Mouse (Mus musculus): ENCODE measurements around the gene Alpl. TPM values are rescaled to one million over a fixed set of nuclear protein-coding genes. Genes with fewer than 3 reads are reported as not detected.

The Alpl gene
- total RNA-seq, 1 experiment from 2014 or later: 16.5 TPM

DNA sequence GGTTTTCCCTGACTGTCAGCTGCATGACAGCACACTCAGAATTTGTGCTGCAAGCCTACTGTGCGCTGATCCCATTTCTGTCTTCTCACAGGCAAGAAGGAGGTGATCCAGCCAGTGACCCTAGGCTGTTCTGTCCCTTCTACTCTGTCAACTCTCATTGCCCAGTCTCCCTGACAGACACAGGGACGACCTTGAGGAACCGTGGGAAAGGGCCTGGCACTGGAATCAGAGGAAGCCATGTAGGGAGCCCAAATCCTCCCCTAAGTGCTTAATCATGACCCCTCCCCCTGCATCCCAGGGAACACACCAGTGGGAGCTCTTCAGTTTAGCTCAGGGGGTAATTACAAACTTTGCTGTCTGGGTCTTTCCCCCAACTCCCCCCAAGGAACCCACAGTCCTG is 58.4 kb downstream of the Alpl start:
- peak; percentile 48 for DNase-seq

DNA sequence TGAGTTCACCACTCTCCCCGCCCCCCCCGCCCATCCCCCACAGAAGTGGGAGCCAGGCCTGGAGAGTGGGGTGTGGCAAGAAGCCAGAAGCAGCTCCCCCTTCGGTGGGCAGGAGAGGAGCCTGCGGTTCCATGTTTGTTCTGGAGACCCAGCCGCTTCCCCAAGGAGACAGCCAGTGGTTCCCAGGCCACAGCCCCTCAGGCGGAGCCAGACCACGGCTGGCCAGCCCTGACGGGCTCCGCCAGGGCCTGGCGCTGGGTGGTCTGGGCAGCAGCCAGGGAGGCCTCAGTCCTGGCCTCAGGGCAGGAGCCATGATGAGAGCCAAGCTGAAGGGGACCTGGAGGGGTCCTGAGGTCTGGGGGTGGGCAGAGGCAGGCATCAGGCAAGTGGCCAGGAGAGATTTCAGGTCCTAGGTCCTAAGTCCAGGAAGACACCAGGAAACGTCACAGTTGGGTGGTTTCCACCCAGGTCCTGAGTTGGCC is 59.9 kb downstream of the Alpl start:
- no peak for DNase-seq

DNA sequence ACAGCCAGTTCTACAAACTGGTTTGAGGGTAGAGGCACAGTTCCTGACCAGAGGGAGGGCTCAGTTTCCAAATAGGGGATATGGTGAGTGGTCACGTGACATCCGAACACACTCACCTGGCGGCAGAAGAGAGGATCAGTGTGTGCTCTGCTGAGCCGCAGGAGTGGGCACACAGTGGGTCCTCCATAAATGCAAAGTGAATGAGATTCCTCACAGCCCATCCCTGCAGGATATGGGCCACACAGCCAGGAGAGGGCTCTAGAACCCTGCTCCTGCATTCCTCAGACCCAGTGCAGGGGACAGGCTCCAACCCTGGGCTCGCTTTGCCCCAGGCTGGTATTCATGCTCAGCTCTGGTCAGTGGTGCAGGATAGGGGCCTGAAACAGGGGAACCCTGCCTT is 62.7 kb downstream of the Alpl start:
- DNase-seq: no peak

DNA sequence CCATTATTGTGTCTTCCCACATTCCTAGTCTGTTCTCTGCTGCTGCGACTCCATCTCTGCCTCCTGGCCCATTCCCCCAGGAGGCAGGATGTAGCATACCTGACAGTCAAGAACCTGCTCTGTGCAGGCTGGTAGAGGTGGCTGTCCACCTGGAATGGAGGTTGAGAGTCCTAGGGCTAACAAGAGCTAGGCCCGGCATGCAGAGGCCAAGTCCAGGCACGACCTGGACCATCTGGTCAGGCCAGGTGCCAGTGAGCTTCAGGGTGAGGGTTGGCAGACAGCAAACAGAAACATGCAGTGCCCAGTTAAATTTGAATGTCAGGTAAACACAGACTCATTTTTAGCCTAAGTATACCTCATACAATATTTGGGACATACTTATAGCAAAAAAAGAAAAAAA is 63.2 kb downstream of the Alpl start:
- no peak for DNase-seq

DNA sequence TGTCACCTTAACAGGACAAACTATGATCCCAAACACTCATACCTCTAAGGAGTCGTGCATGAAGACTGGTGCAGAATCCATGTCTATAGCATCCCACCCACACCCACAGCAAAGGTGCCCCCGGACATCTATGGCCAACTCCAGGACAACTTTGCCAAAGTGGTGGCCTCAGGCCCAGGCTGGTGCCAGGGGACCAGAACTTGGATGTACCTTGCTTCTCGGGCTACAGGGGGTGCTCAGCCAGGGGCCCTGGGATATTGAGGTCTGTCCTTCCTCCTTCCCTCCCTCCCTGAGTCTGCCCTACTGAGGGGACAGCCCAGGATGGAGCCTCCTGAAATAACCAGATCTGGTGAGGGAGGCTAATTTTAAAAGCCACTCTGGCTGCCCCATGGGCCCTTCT is 63.8 kb downstream of the Alpl start:
- no peak for DNase-seq

DNA sequence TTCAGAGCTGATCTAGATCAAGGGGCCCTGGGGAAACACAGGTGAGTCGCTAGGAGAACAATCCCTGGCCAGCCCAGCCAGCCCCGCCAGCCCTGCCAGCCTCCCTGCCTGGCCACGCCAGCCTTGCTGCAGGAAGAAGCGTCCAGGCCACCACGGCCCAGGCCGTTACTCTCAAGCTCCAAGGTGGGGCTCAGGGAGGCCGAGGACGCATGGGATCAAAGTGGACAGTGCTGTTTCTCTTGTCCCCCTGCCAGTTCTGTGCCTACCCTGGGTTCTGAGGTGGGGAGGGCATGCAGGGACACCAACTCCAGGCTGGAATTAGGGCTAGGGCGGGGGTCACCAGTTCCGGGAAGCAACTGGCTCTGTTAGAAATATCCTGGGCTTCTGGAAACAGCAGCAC is 64.3 kb downstream of the Alpl start:
- DNase-seq: no peak

DNA sequence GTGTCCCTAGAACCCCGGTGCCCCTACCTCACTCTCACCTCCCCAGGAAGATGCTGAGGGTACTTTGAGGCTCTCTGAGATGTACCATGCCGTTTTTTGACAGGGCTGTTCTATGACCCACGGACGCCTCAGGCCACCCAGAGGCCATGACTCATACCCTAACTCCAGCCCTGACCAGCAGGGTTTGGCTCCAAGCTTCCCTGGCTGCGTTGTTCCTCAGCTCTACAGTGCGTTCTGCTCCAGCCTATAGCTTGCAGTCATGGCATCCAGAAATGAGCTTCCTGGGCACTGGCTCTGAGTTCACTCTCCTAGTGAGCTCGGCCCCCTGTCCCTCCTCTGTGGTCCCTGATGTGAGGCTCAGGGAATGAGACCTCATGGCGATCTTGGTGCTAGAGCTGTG is 65.4 kb downstream of the Alpl start:
- peak; percentile 57 for DNase-seq

DNA sequence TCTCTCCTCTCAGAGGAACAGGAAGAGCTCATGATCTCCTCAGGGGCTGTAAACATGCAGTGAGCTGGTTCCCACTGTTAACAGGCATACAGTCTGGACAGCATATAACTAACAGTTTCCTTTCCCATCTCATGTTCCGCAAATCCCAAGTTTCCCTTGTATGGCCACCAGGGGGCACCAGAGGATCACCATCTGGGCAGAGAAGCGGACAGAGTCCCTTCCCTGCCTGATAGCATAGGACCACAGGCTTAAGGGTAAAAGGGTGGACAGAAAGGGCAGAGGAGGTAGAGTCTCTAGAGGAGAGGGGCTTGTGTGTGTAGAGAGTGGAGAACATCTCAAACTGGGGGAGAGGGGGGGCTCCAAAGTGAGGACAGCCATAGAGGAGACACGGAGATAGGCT is 66.0 kb downstream of the Alpl start:
- DNase-seq: peak; percentile 95

DNA sequence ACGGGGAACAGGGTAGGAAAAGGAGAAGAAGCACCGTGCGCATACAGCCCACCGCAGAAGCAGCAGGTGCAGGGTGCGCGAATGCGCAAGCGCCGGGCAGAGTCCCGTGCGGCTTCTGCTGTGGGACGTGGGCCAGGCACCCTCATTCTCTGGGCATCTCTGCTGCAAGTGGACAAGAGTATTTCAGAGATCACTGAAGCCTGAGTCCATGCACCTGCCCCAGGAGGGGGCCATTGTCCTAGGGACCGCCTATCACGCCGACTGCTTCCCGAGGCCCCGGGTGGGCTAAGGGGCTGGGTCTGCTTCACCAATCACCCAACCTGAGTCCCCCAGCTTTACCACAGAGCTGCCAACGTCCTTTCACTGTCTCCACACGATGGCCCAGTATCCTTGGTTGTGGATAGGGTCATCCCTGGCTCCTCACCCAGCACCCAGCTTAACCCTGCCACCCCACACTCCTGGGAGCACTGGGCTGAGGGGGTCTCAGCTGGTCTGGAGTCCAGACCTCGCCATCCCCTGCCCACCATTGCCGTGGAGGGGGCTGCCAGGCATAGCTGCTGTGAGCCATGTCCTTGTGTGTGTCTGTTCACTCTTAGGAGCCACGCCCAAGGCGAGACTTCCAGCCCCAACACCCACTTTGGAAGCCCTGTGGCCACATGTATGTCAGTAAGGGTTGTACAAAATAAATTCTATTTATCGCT is 66.9 kb downstream of the Alpl start:
- DNase-seq: no peak

DNA sequence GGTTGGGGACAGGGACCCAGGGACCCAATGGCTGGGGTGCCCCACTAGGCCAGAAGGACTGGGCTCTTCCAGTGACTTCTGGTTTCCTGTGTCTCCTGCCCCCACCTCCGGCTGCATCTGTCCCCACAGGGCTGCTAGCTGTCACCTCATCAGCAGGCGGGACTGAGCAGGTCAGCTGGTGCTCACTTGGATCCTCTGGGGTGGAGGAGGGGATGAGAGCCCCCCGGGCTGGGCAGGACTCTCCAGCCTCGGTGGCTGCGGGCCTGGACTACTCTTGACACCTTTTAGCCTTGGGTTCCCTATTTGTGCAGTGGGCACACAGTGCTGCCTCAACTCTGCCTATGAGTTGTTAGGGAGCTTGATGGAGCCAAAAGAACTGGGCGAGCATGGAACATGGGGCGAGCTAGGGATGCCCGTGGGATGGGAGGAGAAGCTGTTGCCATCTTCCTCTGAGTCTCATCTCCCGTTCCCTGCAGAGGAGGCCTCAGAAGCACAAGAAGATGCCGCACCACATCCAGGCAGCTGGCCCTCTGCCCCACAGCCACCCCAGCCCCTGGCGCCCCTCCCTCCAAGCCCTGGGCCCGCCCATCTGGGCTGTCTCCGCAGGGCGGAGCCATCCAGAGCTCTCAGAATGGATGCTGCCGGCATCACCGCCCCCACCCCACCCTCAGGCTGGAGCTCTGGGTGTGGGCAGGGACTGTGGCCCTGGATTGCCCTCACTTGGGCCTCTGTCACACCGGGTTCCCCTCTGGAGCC is 67.6 kb downstream of the Alpl start:
- DNase-seq: no peak

DNA sequence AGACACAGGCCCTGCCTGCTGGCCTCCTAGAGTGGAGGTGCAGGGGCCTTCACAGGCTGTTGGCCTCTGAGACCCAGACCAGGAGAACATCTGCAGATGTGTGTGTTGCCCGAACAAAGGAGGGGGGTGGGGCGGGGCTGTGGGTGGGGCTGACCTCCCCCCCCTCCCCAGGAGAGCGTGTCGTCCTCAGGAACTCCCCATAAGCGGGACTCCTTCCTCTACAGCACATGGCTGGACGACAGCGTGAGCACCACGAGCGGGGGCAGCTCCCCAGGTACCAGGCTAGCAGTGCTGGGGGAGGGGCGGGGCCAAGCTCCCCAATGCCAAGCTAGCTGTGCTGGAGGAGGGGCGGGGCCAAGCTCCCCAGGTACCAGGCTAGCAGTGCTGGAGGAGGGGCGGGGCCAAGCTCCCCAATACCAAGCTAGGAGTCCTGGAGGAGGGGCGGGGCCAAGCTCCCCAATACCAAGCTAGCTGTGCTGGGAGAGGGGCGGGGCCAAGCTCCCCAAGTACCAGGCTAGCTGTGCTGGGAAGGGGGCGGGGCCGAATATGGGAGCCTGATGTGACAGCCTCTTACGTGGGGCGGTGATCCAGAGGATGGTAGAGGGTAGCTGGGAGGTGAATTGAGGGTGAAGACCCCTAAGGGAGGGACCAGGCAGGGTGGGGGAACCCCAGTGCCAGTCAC is 68.5 kb downstream of the Alpl start:
- DNase-seq: peak; percentile 38

DNA sequence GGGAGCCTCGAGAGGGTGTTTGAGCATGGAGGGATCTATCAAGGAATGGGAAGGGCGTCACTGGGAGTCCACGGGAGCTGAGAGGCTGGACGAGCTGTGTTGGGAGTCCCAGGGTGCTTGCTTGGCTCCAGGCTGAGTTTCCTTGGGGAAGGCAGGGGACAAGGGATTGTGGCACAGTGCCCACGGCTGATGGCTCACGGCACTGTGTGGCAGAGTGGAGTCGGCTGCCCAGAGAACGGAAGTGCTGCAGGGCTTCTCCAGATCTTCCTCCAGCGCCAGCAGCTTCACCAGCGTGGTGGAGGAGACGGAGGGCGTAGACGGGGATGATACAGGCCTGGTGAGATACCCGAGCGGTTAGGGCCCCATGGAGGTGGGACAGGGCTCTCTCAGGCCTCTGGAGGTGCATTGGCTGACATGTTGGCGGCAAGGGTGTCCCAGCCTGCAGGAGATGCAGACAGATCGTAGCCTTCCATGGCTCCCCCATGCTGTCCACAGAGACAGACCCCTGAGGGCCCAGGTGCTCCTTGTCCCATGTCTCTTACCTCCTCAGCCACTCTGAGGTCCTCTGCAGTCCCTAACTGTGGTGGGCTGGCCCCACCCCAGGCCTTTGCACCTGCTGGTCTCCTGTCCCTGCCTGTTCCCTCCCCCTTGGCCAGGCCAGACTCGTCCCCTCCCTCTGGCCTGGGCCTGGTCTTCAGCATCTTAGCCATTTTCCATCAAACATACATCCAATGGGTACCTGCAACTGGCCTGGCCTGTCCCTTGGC is 69.3 kb downstream of the Alpl start:
- peak; percentile 43 for DNase-seq

DNA sequence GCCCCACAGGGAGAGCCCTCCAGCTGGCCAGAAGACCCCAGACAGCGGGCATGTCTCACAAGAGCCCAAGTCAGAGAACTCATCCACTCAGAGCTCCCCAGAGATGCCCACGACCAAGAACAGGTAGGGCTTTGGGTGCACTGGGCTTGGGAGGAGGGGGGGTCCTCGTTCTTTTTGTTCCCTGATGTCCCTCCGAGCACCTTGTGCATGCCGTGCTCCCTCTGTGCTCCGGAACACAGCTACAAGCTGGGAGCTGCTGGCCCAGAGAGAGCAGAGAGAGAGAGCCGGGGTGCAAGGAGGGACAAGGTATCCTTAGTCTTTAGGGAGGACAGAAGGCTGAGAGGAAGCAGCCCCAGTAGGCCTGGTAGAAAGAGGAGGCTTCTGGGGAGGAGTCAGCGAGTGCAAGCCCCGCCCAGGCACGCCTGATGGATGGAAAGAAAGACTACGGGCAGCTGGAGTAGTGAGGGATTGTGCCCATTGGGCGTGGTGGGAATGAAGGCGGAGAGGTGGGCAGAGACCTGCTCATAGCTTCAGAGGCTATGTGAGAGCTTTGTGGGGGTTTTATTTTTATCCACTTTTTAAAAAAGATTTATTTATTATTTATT is 70.5 kb downstream of the Alpl start:
- DNase-seq: no peak

DNA sequence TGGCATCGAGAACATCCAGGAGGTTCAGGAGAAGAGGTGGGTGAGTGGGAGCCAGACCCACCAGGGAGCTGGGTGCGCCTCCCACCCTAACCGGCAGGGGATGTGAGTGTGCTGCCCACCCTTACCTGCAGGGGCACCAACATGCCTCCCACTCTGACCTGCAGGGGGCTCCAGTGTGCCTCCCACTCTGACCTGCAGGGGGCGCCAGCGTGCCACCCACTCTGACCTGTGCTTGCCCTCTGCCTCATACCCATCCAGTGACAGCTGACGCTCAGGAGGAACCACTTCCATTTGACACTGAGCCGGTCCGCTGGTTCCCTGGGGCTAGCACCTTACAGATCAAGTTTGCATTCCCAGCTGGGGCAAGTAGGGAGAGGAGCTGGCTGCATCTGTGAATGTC is 71.4 kb downstream of the Alpl start:
- DNase-seq: peak; percentile 88

DNA sequence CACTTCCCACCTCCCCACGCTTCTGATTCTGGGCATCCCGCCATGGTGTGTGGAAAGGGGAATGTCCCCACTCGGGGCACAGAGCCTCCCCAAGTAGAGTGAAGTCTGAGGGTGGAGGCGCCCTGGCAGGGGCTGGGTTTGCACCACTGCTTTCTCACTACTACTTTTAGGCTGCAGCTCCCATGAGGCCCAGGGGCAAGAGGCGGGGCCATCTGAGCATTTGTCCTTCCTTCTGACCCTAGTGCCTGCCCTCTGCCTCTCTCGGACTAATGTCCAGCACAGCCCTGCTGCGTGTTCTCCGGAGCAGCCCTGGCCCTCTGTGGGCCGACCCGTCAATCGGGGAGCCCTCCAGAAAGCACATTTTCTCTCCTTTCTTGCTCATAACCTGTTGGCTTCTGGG is 72.0 kb downstream of the Alpl start:
- DNase-seq: peak; percentile 65

DNA sequence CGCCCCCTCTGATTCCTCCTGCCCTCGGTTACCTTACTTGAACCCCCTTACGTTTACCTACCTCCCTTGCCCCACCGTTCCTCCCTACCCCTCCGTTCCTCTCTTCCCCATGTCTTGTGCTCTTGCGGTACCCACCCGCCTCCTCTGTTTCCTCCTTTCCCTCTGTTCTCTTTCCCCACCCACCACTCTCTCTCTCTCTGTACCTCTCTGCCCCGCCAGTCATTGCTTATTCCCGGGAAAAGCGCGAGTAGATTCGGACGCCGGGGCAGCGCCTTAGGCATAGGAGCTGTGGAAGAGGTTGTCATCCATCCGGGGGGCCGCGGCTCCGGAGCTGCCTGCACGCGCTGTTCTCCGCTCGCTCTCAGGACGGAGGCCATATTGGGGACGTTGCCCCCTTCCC is 72.7 kb downstream of the Alpl start:
- no peak for DNase-seq

DNA sequence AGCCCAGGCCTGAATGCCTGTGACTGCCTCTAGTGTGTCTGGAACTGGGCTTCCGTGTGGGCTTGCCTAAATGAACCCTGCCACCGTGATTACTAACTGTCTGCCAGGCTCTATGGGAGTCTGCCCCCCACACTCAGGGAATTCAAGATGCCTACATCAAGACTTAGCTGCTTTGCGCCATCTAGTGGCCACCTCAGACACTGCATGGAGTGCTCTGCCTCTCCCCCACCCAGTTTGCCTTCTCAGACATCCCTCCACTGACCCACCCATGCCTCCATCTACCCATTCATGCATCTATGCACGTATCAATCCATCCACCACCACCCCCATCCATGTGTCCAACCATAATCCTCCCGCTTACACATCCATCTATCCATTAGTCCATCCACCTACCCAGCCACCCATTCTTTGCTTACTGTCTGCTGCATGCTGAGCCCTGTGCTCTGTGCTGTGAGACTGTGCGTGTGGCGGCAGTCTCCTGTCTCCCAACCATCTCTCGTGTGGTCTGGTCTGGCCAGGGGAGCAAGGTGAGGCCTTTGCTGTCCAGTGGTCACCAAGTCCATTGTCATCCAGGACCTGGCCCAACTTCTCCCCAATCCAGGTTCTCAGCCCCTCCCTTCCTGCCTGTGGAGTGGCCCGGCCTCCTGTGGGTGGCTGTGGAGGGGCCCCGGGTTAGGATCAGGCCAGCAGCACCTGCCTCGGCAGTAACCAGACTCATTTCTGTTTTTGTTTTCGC is 73.3 kb downstream of the Alpl start:
- DNase-seq: peak; percentile 80

DNA sequence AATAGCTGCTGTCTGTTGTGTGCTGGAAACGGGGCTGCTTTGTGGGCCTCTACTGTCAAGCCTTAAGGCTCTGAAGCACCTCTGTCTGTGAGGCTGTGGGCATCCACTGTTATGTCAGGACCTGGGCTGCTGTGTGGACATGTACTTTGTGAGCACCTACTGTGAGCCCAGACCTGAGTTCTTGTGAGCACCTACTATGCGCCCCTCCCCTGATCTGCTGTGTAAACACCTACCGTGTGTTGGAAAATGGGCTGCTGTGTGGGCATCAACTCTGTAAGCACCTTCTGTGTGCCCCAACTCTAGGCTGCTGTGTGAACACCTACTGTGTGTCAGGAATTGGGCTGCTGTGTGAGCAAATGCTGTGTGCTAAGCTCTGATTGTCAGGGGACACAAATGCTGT is 74.0 kb downstream of the Alpl start:
- DNase-seq: no peak

DNA sequence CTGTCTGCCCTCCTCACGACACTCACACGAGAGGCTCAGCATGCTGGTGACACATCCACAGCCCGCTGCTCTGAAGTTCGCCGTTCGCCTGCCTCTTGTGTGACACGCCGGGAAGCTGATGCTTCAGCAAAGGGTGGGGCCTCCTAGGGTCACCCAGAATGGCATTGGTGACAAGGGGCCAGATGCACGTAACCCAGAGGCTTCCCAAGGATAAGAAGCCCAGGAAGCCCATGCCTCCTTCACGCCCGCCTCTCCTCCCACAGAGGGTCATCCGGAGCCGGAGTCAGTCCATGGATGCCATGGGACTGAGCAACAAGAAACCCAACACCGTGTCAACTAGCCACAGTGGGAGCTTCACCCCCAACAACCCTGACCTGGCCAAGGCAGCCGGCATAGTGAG is 74.6 kb downstream of the Alpl start:
- no peak for DNase-seq

DNA sequence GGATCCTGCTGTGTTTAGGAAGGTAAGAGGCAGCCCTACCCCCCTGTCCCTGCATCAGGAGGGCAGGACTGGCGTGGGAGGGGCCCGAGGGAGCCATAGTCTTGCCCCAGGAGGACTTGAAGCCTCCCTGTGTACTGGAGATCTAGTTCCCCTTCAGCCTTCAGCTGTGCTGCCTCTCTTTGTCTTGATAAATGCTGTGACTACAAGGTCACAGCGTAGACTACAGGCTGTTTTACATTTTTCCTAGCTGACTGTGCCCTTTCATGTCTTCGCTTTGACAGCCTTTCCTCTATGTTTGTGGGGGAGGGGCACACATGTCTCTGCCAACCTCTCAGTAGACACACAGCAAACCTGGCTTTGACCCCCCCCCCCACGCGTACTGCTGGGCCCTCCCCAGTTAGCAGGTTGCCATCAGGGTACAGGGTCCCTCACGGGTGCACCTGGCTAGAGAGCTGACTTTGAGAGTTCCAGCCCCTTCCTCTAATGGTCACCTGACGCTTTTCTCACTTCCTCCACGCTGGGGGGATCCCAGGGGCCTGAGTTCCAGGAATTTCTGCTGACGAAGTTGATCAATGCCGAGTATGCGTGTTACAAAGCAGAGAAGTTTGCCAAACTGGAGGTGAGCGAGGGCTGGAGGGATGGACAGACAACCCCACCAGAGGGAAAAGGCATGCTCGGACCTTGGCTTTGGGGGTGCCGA is 76.7 kb downstream of the Alpl start:
- DNase-seq: peak; percentile 84

DNA sequence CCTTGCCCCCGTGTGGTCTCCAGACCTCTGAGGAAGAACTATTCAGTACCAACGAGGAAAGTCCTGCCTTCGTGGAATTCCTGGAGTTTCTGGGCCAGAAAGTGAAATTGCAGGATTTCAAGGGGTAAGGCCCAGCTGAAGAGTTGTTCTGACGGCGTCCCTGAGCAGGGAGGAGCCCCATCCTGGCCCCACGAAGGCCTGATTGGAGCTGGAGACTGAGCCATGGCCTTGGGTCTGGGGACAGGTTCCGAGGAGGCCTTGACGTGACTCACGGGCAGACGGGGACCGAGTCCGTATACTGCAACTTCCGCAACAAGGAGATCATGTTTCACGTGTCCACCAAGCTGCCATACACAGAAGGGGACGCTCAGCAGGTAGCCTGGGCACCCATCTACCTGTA is 78.5 kb downstream of the Alpl start:
- DNase-seq: peak; percentile 83
